Mouse (Mus musculus): ENCODE results near the gene Ppip5k2.
A peak's percentile ranks its signal among the peaks of the same experiment; 100 is the strongest.

DNA sequence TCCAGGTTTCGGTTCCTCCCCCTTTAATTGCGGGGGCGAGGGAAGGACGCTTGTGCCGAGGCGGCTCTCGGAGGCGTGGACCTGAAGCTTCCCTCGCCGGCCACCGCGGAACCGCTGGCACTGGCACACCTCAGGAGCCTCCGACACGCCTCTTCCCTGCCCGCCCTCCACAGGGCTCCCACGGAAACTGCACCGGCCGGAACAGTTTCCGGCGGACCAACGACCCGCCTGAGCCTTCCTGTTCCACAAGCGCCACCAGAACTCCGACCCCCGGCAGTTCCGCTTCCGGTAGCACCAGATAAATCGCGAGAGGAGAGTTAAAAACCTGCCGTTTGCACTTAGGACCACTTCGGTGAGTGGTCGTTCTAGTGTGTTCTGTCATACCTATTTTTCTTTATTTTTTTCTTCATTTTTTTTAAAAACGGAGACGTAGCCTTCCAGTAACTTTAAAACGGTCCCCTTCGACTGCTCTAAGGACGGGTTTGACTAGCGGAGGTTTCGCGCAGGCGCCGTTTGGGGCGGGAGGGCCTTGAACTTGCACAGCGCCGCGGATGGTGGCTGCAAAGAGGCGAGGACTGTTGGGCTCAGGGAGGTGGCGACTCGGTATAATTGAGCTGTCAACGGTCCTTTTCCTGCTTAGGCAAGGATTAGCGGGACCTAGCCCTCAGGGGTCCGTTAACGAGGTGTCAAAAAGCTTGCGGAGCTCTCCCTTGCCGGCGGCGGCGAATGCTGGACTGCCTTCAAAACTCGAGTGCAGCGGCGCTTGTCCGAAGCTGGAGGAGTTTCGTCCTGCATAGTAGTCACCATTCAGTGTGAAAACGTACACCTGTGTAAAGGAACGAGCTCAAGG lies at the start of gene Ppip5k2, which contains the start of gene Gin1:
- TF ChIP-seq CTCF (IDR thresholded peaks at IDR 0.05; ENCODE audit: low read depth), result peak; percentile 65
- peak; percentile 77 for TF ChIP-seq EP300 (optimal IDR thresholded peaks at IDR 0.05)
